Mouse (Mus musculus): ENCODE measurements around the gene Mcrip2. TPM values are rescaled to one million over a fixed set of nuclear protein-coding genes. Genes with fewer than 3 reads are reported as not detected.
A peak's percentile ranks its signal among the peaks of the same experiment; 100 is the strongest.
"Not testable (repeated sequence)": the region's sequence is repeated elsewhere in the genome, so short reads cannot be mapped to it uniquely, and the experiment has no call there.

The Mcrip2 gene
- total and polyA plus RNA-seq, 3 experiments, result 1.4 to 16.1 (median 1.7) TPM

- H3K4me1 ChIP-seq (ENCODE audit: control insufficient read depth in 1 of 2, insufficient read depth in 2 of 2), result peaks cover 6 to 18% of the 10 kb centered on the region in 2 experiments
- dilution Hi-C loops (cut with MboI; ENCODE audit: extremely low pct_ligation_motif_present, extremely low pct_unique_long_range_greater_than_20kb, low sequenced_read_pairs), result no loop called here
These were observed 5.7 kb upstream of the Mcrip2 start for GRCm38 (mm10) chr17:25874148-25874720.

GRCm38 (mm10) chr17:25873405-25874147 lies 5.0 kb upstream of the Mcrip2 start:
- peak overlapping the region; percentile 60; the same call in 1 of the 2 replicates for H3K27ac ChIP-seq (ENCODE audit: insufficient read depth, low read depth)
- in situ Hi-C loops (cut with MboI; ENCODE audit: low pct_ligation_motif_present, low pct_unique_long_range_greater_than_20kb, low sequenced_read_pairs) (no loop called here), dilution Hi-C loops (cut with MboI; ENCODE audit: extremely low pct_ligation_motif_present, extremely low pct_unique_long_range_greater_than_20kb, low sequenced_read_pairs) (no loop called here)
- peak overlapping the region; percentile 44; the same call in 1 of the 2 replicates for H3K9ac ChIP-seq (ENCODE audit: insufficient read depth, low read depth)
- H3K4me1 ChIP-seq (ENCODE audit: control insufficient read depth in 1 of 2, insufficient read depth in 2 of 2), result peaks cover 6 to 22% of the 10 kb centered on the region in 2 experiments
- TF ChIP-seq NELFE (IDR thresholded peaks at IDR 0.05; ENCODE audit: low read depth, low read length) (no peak), TBP (conservative IDR thresholded peaks at IDR 0.05; ENCODE audit: low read depth, low read length) (peak; percentile 92)
- H3K27me3 ChIP-seq (replicated peaks), result peaks cover 29% of the 10 kb centered on the region
- H3K4me3 ChIP-seq (replicated peaks in 1 of 3; ENCODE audit: low read depth in 2 of 3, low read length in 2 of 3, poor library complexity in 1 of 3), result peak overlapping the region; percentile 61 to 93 (median 63)
- H3K9me3 ChIP-seq (replicated peaks; ENCODE audit: low read length), result no peaks in the 10 kb centered on the region
- H3K79me2 ChIP-seq (replicated peaks; ENCODE audit: control insufficient read depth, extremely low read depth, insufficient read depth, poor library complexity, severe bottlenecking), result no peaks in the 10 kb centered on the region
- no peak for DNase-seq (ENCODE audit: extremely low read depth)
- peak overlapping the region; percentile 46 for H3K4me2 ChIP-seq (ENCODE audit: insufficient read depth, low read depth, poor library complexity, severe bottlenecking)
- H3K36me3 ChIP-seq (replicated peaks in 1 of 2; ENCODE audit: control insufficient read depth in 1 of 2, insufficient read depth in 1 of 2, low read length in 1 of 2), result peaks cover 11 to 20% of the 10 kb centered on the region in 2 experiments

More at GRCm38 (mm10) chr17:25874148-25874720, 5.7 kb upstream of the Mcrip2 start:
- peak overlapping the region; percentile 61 to 93 (median 63) for H3K4me3 ChIP-seq (replicated peaks in 1 of 3; ENCODE audit: low read depth in 2 of 3, low read length in 2 of 3, poor library complexity in 1 of 3)
- peaks cover 17 to 26% of the 10 kb centered on the region in 2 experiments for H3K36me3 ChIP-seq (replicated peaks in 1 of 2; ENCODE audit: control insufficient read depth in 1 of 2, insufficient read depth in 1 of 2, low read length in 1 of 2)
- H3K79me2 ChIP-seq (replicated peaks; ENCODE audit: control insufficient read depth, extremely low read depth, insufficient read depth, poor library complexity, severe bottlenecking), result no peaks in the 10 kb centered on the region
- peak overlapping the region; percentile 46 for H3K4me2 ChIP-seq (ENCODE audit: insufficient read depth, low read depth, poor library complexity, severe bottlenecking)
- DNase-seq (ENCODE audit: extremely low read depth), result no peak
- H3K9me3 ChIP-seq (replicated peaks; ENCODE audit: low read length), result no peaks in the 10 kb centered on the region
- TF ChIP-seq SIN3A (IDR thresholded peaks at IDR 0.05; ENCODE audit: low read length) (0 out of 2 replicates have a peak, but pooled peaks have one; percentile 12), RAD21 (IDR thresholded peaks at IDR 0.05; ENCODE audit: low read depth, low read length) (no peak), UBTF (IDR thresholded peaks at IDR 0.05; ENCODE audit: low read depth, low read length) (no peak), CHD1 (IDR thresholded peaks at IDR 0.05; ENCODE audit: low read depth, low read length) (0 out of 2 replicates have a peak, but pooled peaks have one; percentile 62)
- H3K27ac ChIP-seq (ENCODE audit: insufficient read depth, low read depth), result peak overlapping the region; percentile 60
- peaks cover 23% of the 10 kb centered on the region for H3K27me3 ChIP-seq (replicated peaks)
- in situ Hi-C loops (cut with MboI; ENCODE audit: low pct_ligation_motif_present, low pct_unique_long_range_greater_than_20kb, low sequenced_read_pairs), result no loop called here
- peak overlapping the region; percentile 44 for H3K9ac ChIP-seq (ENCODE audit: insufficient read depth, low read depth)

- Histone ChIP-seq H3K9ac (ENCODE audit: insufficient read depth, low read depth) (no peak overlapping the region), H3K36me3 (replicated peaks in 1 of 2; ENCODE audit: control insufficient read depth in 1 of 2, insufficient read depth in 1 of 2, low read length in 1 of 2) (peaks cover 2 to 11% of the 10 kb centered on the region in 2 experiments), H3K9me3 (replicated peaks; ENCODE audit: low read length) (no peaks in the 10 kb centered on the region), H3K27ac (ENCODE audit: insufficient read depth, low read depth) (no peak overlapping the region), H3K79me2 (replicated peaks; ENCODE audit: control insufficient read depth, extremely low read depth, insufficient read depth, poor library complexity, severe bottlenecking) (no peaks in the 10 kb centered on the region), H3K4me2 (ENCODE audit: insufficient read depth, low read depth, poor library complexity, severe bottlenecking) (no peak overlapping the region), H3K4me3 (replicated peaks in 1 of 3; ENCODE audit: low read depth in 2 of 3, low read length in 2 of 3, poor library complexity in 1 of 3) (no peak overlapping the region), H3K4me1 (ENCODE audit: control insufficient read depth in 1 of 2, insufficient read depth in 2 of 2) (peaks cover 10 to 29% of the 10 kb centered on the region in 2 experiments), H3K27me3 (replicated peaks) (peaks cover 38% of the 10 kb centered on the region)
- dilution Hi-C loops (cut with MboI; ENCODE audit: extremely low pct_ligation_motif_present, extremely low pct_unique_long_range_greater_than_20kb, low sequenced_read_pairs) (no loop called here), in situ Hi-C loops (cut with MboI; ENCODE audit: low pct_ligation_motif_present, low pct_unique_long_range_greater_than_20kb, low sequenced_read_pairs) (no loop called here)
- DNase-seq (ENCODE audit: extremely low read depth), result no peak
- TF ChIP-seq ZKSCAN1 (IDR thresholded peaks at IDR 0.05; ENCODE audit: borderline replicate concordance, low read depth, low read length) (no peak), ZC3H11A (IDR thresholded peaks at IDR 0.05; ENCODE audit: low read depth, low read length) (no peak), MAZ (IDR thresholded peaks at IDR 0.05; ENCODE audit: low read depth, low read length) (no peak), POLR2AphosphoS2 (IDR thresholded peaks at IDR 0.05; ENCODE audit: low read depth, low read length) (no peak), ZMIZ1 (IDR thresholded peaks at IDR 0.05; ENCODE audit: low read depth, low read length) (no peak)
These were observed 4.1 kb upstream of the Mcrip2 start for GRCm38 (mm10) chr17:25872676-25873075.

GRCm38 (mm10) chr17:25871566-25871965 lies 3.0 kb upstream of the Mcrip2 start:
- H3K4me2 ChIP-seq (ENCODE audit: insufficient read depth, low read depth, poor library complexity, severe bottlenecking); H3K27ac ChIP-seq (ENCODE audit: insufficient read depth, low read depth); dilution Hi-C loops (cut with MboI; ENCODE audit: extremely low pct_ligation_motif_present, extremely low pct_unique_long_range_greater_than_20kb, low sequenced_read_pairs); H3K9ac ChIP-seq (ENCODE audit: insufficient read depth, low read depth); H3K36me3 ChIP-seq (replicated peaks in 1 of 2; ENCODE audit: control insufficient read depth in 1 of 2, insufficient read depth in 1 of 2, low read length in 1 of 2); H3K9me3 ChIP-seq (replicated peaks; ENCODE audit: low read length); H3K79me2 ChIP-seq (replicated peaks; ENCODE audit: control insufficient read depth, extremely low read depth, insufficient read depth, poor library complexity, severe bottlenecking); H3K4me3 ChIP-seq (replicated peaks in 1 of 3; ENCODE audit: low read depth in 2 of 3, low read length in 2 of 3, poor library complexity in 1 of 3); in situ Hi-C loops (cut with MboI; ENCODE audit: low pct_ligation_motif_present, low pct_unique_long_range_greater_than_20kb, low sequenced_read_pairs); DNase-seq (ENCODE audit: extremely low read depth): not testable (repeated sequence)
- peaks cover 9 to 29% of the 10 kb centered on the region in 2 experiments for H3K4me1 ChIP-seq (ENCODE audit: control insufficient read depth in 1 of 2, insufficient read depth in 2 of 2)
- H3K27me3 ChIP-seq (replicated peaks), result peaks cover 47% of the 10 kb centered on the region
